Mouse (Mus musculus): ENCODE results near the gene Vsx2. TPM values are rescaled to one million over a fixed set of nuclear protein-coding genes. Genes with fewer than 3 reads are reported as not detected.

Vsx2 gene
- polyA plus RNA-seq, 1 experiment from 2014 or later, result not detected

DNA sequence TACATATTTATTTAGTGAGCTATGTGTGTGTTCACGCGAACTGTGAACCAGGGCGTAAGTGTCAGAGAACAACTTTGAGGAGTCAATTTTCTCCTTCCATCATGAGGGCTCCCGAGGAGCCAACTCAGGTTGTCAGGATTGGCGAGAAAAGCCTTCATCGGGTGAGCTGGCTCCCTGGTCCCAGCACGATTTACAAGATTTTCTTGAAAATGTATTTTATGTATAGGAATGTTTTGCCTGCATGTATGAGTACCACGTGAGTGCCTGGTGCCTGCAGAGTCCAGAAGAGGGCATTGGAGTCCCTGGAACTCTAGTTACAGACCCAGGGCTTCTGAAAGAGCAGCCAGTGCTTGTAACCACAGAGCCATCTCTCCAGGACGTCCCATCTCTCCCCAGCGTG, 48.1 kb downstream of the Vsx2 start:
- Histone ChIP-seq H3K4me1 (peaks cover 19% of the 10 kb centered on the region; the same call in 1 of the 2 replicates), H3K4me3 (replicated peaks) (peak overlapping the region; percentile 69), H3K9me3 (replicated peaks) (no peaks in the 10 kb centered on the region), H3K9ac (peak overlapping the region; percentile 51), H3K36me3 (no peaks in the 10 kb centered on the region), H3K4me2 (peak overlapping the region; percentile 75), H3K27ac (no peak overlapping the region), H3K27me3 (peaks cover 7% of the 10 kb centered on the region; the same call in 1 of the 2 replicates)
- ATAC-seq (replicated peaks; ENCODE audit: low FRiP score), result peak; percentile 60; the same call in 1 of the 2 replicates
- 6% methylated on average over 10 of the region's 10 CpGs for WGBS

DNA sequence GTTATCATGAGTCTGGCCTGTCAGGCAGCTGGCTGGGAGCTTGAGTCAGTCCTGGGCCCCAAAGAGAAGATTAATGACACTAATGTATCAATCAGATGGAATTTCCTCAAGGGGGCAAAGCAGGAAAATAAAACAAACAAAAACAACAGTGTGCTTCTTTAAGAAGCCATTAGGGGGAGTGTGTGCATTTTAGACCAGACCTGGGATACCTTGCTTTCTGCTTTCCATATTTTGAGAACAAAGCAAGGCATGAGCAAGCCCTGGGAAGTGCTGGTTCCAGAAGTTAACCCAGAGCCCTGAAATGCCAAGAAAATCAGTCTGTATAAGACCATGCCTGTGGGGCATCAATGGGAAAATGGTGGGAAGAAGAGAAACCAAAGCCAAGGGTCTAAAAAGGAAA, 51.4 kb downstream of the Vsx2 start:
- H3K27me3 ChIP-seq, result peaks cover 35% of the 10 kb centered on the region
- H3K4me1 ChIP-seq, result 0 out of 2 replicates have a peak, but pooled peaks cover 14% of the 10 kb centered on the region
- no peak overlapping the region for H3K4me2 ChIP-seq
- no peak overlapping the region for H3K27ac ChIP-seq
- no peak for ATAC-seq (replicated peaks; ENCODE audit: low FRiP score)
- no peak overlapping the region for H3K4me3 ChIP-seq (replicated peaks)
- no peaks in the 10 kb centered on the region for H3K9me3 ChIP-seq (replicated peaks)
- no peaks in the 10 kb centered on the region for H3K36me3 ChIP-seq
- H3K9ac ChIP-seq, result no peak overlapping the region

DNA sequence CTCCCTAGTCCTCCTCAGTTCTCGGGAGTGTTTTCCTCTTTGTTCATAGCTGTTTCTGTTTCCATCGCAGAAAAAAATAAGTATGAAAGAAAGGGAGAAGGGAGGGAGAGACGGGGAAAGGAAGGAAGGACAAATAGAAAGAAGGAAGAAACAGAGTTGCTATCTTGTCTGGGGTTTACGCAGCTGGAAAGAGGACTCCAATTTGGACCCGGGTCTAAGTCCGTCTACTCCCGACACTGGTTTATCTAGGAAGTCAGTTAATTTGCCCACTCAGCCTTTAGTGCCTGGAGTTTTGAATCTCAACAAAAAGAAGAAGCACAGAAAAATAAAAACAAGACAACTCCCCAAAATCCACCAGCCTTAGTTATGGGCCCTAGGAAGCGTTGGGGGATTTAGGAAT, 55.0 kb downstream of the Vsx2 start:
- Histone ChIP-seq H3K4me3 (replicated peaks) (no peak overlapping the region), H3K9me3 (replicated peaks) (no peaks in the 10 kb centered on the region), H3K36me3 (no peaks in the 10 kb centered on the region), H3K27ac (no peak overlapping the region), H3K9ac (no peak overlapping the region), H3K27me3 (peaks cover 45% of the 10 kb centered on the region), H3K4me1 (0 out of 2 replicates have a peak, but pooled peaks cover 11% of the 10 kb centered on the region), H3K4me2 (no peak overlapping the region)
- 35% methylated on average over 8 of the region's 8 CpGs for WGBS
- no peak for ATAC-seq (replicated peaks; ENCODE audit: low FRiP score)

- 0 out of 2 replicates have a peak, but pooled peaks cover 7% of the 10 kb centered on the region for H3K4me1 ChIP-seq
- no peaks in the 10 kb centered on the region for H3K36me3 ChIP-seq
- ATAC-seq (replicated peaks; ENCODE audit: low FRiP score), result no peak
- 0 out of 2 replicates have a peak overlapping the region, but pooled peaks have one; percentile 12 for H3K4me3 ChIP-seq (replicated peaks)
- 5% methylated on average over 9 of the region's 9 CpGs for WGBS
- no peak overlapping the region for H3K9ac ChIP-seq
- H3K27ac ChIP-seq, result no peak overlapping the region
- peaks cover 45% of the 10 kb centered on the region for H3K27me3 ChIP-seq
- H3K9me3 ChIP-seq (replicated peaks), result no peaks in the 10 kb centered on the region
- H3K4me2 ChIP-seq, result 0 out of 2 replicates have a peak overlapping the region, but pooled peaks have one; percentile 21
Observed at GRCm38 (mm10) chr12:84625116-84625515, 55.6 kb downstream of the Vsx2 start.

DNA sequence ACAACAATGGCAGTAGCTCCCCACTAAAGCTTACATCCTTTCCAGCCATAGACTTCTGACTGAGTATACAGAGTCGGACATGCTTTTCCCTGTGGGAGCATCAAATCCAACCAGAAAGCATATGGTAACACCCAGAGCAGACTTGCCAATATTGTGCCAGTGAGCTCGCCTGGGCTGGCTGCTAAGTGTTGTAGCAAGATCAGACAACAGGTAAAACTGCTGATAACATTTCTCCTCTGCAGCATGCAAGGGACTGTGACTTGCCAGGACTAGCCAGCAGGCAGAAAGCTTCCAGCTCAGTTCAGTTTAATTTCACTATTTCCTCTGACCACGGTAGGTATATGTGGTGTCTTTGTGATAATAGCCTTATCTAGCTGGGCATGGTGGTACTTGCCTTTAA, 62.3 kb downstream of the Vsx2 start:
- Histone ChIP-seq H3K9ac (no peak overlapping the region), H3K4me3 (replicated peaks) (no peak overlapping the region), H3K4me1 (no peaks in the 10 kb centered on the region), H3K27me3 (peaks cover under 1% of the 10 kb centered on the region; the same call in 1 of the 2 replicates), H3K36me3 (no peaks in the 10 kb centered on the region), H3K9me3 (replicated peaks) (no peaks in the 10 kb centered on the region), H3K4me2 (no peak overlapping the region), H3K27ac (no peak overlapping the region)
- 70% methylated on average over 3 of the region's 3 CpGs for WGBS
- no peak for ATAC-seq (replicated peaks; ENCODE audit: low FRiP score)

DNA sequence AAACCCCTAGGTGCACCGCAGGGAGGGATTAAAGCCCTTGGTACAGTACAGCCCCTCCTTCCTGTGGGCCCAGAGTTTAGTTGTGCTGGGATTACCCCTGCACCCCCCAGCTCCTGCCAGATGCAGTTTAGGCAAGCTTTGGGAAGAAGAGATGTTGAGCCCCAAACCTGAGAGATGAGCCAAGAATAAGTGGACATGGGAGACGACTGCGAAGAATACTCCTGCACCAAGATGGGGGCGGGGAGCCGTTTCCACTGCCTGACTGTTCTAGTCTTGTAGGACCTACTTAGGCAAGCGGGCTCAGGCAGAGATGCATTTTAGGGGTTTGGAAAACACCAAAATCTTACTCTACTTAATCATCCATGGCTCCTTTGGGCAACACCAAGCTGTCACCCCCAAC, 70.7 kb downstream of the Vsx2 start:
- Histone ChIP-seq H3K4me3 (replicated peaks) (no peak overlapping the region), H3K36me3 (no peaks in the 10 kb centered on the region), H3K4me1 (no peaks in the 10 kb centered on the region; the same call in 1 of the 2 replicates), H3K9me3 (replicated peaks) (no peaks in the 10 kb centered on the region), H3K27me3 (peaks cover 56% of the 10 kb centered on the region), H3K9ac (no peak overlapping the region), H3K4me2 (no peak overlapping the region), H3K27ac (no peak overlapping the region)
- ATAC-seq (replicated peaks; ENCODE audit: low FRiP score), result no peak
- 10% methylated on average over 6 of the region's 6 CpGs for WGBS

DNA sequence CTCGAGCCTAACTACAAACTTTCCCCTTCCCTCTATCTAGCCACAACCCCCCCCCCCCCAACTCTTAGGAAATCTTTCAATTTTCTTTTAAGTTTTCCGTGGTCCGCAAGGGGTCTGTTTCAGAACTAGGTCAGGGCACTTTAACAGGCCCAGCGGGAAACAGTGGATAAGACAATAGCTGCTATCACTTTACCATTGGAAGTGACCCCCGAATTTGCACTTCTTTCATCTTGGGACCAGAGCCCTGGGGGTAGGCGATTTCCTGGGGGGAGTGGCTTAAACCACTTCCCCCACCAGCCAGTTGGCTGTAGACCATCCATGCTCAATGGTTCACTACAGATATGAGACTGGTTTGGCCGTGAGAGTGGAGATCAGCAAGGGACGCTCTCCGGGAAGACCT, 71.1 kb downstream of the Vsx2 start, which contains the start of gene Vrtn:
Gene Vrtn (plus strand): TSS at position 366 of the 400 bp plus-strand sequence.
- Histone ChIP-seq H3K27ac (no peak within 1 kb of the TSS), H3K36me3 (no peaks in the 10 kb centered on the region), H3K4me3 (replicated peaks) (no peak within 1 kb of the TSS), H3K4me1 (no peaks in the 10 kb centered on the region; the same call in 1 of the 2 replicates), H3K27me3 (peaks cover 57% of the 10 kb centered on the region), H3K9ac (no peak within 1 kb of the TSS), H3K9me3 (replicated peaks) (no peaks in the 10 kb centered on the region), H3K4me2 (no peak within 1 kb of the TSS)
- no peak for ATAC-seq (replicated peaks; ENCODE audit: low FRiP score)
- WGBS, result 6% methylated on average over 9 of the region's 9 CpGs

Other genes starting within 250 kb of the Vsx2 start
- gene Coq6, start 208.1 kb upstream of the Vsx2 start, polyA plus RNA-seq (2015; fragmentation: Nextera tagmentation; extraction: Ambion mirVana), result 50.2 and 53.3 TPM in 2 replicates
- 3.7 and 4.2 TPM in 2 replicates for gene Fam161b, start 207.9 kb upstream of the Vsx2 start, polyA plus RNA-seq (2015; fragmentation: Nextera tagmentation; extraction: Ambion mirVana)
- 36.8 and 38.0 TPM in 2 replicates for gene Entpd5, start 160.7 kb upstream of the Vsx2 start, polyA plus RNA-seq (2015; fragmentation: Nextera tagmentation; extraction: Ambion mirVana)
- 1.2 and 1.7 TPM in 2 replicates for gene Bbof1, start 160.7 kb upstream of the Vsx2 start, polyA plus RNA-seq (2015; fragmentation: Nextera tagmentation; extraction: Ambion mirVana)
- 23.8 and 24.8 TPM in 2 replicates for gene Rnf113a2, start 152.6 kb upstream of the Vsx2 start, polyA plus RNA-seq (2015; fragmentation: Nextera tagmentation; extraction: Ambion mirVana)
- gene Aldh6a1, start 118.8 kb upstream of the Vsx2 start, polyA plus RNA-seq (2015; fragmentation: Nextera tagmentation; extraction: Ambion mirVana), result 60.7 and 62.8 TPM in 2 replicates
- 23.2 and 23.4 TPM in 2 replicates for gene Lin52, start 118.3 kb upstream of the Vsx2 start, polyA plus RNA-seq (2015; fragmentation: Nextera tagmentation; extraction: Ambion mirVana)
- 17.1 and 19.9 TPM in 2 replicates for gene Abcd4, start 47.7 kb downstream of the Vsx2 start, polyA plus RNA-seq (2015; fragmentation: Nextera tagmentation; extraction: Ambion mirVana)
- not detected in 2 replicates for gene Vrtn, start 71.3 kb downstream of the Vsx2 start, polyA plus RNA-seq (2015; fragmentation: Nextera tagmentation; extraction: Ambion mirVana)
- 0.05 and 0.09 TPM in 2 replicates for gene Syndig1l, start 129.1 kb downstream of the Vsx2 start, polyA plus RNA-seq (2015; fragmentation: Nextera tagmentation; extraction: Ambion mirVana)
- gene Npc2, start 203.4 kb downstream of the Vsx2 start, polyA plus RNA-seq (2015; fragmentation: Nextera tagmentation; extraction: Ambion mirVana), result 62.6 and 63.3 TPM in 2 replicates
- 143 TPM in 2 replicates for gene Isca2, start 203.5 kb downstream of the Vsx2 start, polyA plus RNA-seq (2015; fragmentation: Nextera tagmentation; extraction: Ambion mirVana)

Measured in kidney, embryonic 15.5 days (tissue).